Mouse (Mus musculus) embryonic facial prominence, embryonic 13.5 days (tissue): ENCODE data around the gene Plk2. TPM values are rescaled to one million over a fixed set of nuclear protein-coding genes. Genes with fewer than 3 reads are reported as not detected.
"Not testable (repeated sequence)": the region's sequence is repeated elsewhere in the genome, so short reads cannot be mapped to it uniquely, and the experiment has no call there.

ENCODE experiments used
- ATAC-seq: fragments of 200-750 bp; cut with Nextera tagmentation; 2 replicates; pipeline ENCODE4 v1.8.0; 2017; ENCODE audit warnings: low read depth; ENCODE audit not compliant: insufficient number of reproducible peaks, insufficient read depth, low FRiP score, low TSS enrichment
- H3K27ac ChIP-seq: fragments of 300-500 bp; sonication (generic); 2 replicates; pipeline ENCODE4 v1.5.1; 2015; ENCODE audit warnings: moderate library complexity, mild to moderate bottlenecking, inconsistent platforms
- H3K27me3 ChIP-seq: fragments of 300-500 bp; sonication (generic); 2 replicates; pipeline ENCODE4 v1.6.1; 2015; ENCODE audit warnings: mild to moderate bottlenecking, inconsistent platforms
- H3K36me3 ChIP-seq: fragments of 300-500 bp; sonication (generic); 2 replicates; pipeline ENCODE4 v1.6.1; 2015; ENCODE audit warnings: mild to moderate bottlenecking, inconsistent platforms
- H3K4me1 ChIP-seq: fragments of 300-500 bp; sonication (generic); 2 replicates; pipeline ENCODE4 v1.6.1; 2015; ENCODE audit warnings: inconsistent platforms
- H3K4me2 ChIP-seq: fragments of 300-500 bp; sonication (generic); 2 replicates; pipeline ENCODE4 v1.6.1; 2015; ENCODE audit warnings: moderate library complexity, mild to moderate bottlenecking, inconsistent platforms
- H3K4me3 ChIP-seq: fragments of 300-500 bp; sonication (generic); 2 replicates; pipeline ENCODE4 v1.5.1; 2015; ENCODE audit warnings: mild to moderate bottlenecking, inconsistent platforms
- H3K9ac ChIP-seq: fragments of 300-500 bp; sonication (generic); 2 replicates; pipeline ENCODE4 v1.6.1; 2015; ENCODE audit warnings: mild to moderate bottlenecking, inconsistent platforms
- H3K9me3 ChIP-seq: fragments of 300-500 bp; sonication (generic); 2 replicates; pipeline ENCODE4 v1.6.1; 2016; ENCODE audit warnings: inconsistent platforms
- WGBS: fragments of 180-500 bp; shearing (Covaris S2); methylation state at CpG from one replicate; pipeline ENCODE4 v1.1.7; 2015; ENCODE audit warnings: mixed read lengths; 5-methylcytosine and 5-hydroxymethylcytosine counted together
- polyA plus RNA-seq: library from polyadenylated mRNA; unstranded; fragments of >200 nt; fragmentation: Nextera tagmentation; extraction: Ambion mirVana; gene quantifications from 2 replicates; pipeline ENCODE4 v1.2.1, GENCODE M21; 2015

The Plk2 gene
- polyA plus RNA-seq, result 196 and 213 TPM in 2 replicates

DNA sequence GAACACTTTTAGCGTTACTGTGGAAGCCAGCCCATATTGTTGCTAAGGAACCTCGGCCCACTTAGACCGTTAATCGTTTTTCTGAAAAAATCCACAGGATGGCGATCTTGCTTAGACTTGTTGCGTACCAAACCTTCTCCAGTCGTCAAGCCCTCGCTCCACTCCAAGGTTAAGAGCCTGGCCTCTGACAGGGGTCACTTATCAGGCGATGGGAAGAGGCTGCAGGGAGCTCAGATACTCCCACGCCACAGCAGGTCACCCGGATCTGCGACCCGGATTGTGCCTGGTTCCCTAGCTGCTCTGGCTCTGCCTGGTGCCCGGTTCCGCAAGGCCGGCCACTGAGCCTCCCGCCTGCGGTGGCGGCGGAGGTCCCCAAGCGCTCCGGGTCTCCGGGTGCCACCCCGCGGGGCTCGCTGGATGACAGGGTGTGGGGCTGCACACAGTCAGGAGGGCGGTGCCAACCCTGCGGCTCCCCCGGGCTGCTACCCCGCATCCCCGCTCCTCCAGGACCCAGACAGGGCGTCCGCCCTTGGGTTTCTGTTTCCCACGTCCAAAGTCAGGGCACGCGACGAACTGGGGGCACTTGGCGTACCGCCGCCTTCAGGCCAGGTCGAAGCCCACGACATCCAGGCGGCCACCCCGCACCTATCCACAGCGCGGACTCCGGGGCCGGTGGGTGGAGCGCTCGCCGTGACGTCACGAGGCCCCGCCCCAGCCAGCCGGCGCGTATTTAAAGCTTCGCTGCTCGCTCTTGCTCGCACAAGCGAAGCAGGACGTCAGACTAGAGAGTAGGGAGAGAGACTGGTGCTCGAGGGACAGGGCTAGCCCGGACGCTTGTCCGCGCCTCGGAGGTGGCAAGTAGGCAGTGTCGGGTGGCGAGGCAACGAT lies at the start of gene Plk2:
Plk2 (plus strand) TSS at position 756 of the 888 bp plus-strand sequence.
- peaks cover 21% of the 10 kb centered on the region for H3K36me3 ChIP-seq
- H3K27ac ChIP-seq, result peak within 1 kb of the TSS; percentile 89
- H3K4me1 ChIP-seq, result peaks cover 24% of the 10 kb centered on the region
- H3K9ac ChIP-seq, result peak within 1 kb of the TSS; percentile 93
- peak within 1 kb of the TSS; percentile 83 for H3K4me3 ChIP-seq
- WGBS, result under 1% methylated on average over 69 of the region's 71 CpGs
- H3K9me3 ChIP-seq, result peaks cover 5% of the 10 kb centered on the region; the same call in 1 of the 2 replicates
- H3K27me3 ChIP-seq, result no peaks in the 10 kb centered on the region
- peak; percentile 95 for ATAC-seq
- H3K4me2 ChIP-seq, result peak within 1 kb of the TSS; percentile 96

DNA sequence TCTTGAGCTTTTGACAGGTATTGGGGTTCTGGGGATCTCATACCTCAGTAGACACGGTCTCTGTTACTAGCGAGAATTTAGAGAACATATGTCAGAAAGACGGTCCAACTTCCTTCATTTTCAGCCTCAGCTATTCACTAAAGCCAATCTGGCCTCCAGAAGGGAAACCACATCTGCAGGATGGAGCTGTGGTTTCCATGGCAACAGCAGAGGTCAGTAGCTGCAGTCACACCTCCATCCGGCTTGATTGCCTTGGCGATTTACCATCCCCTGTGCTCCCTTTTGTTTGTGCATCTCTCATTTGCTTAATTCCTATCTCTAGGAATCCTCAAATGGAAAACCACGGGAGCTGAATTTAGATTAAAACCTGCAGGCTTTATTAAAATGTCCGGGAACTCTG lies 48.1 kb upstream of the Plk2 start:
- Histone ChIP-seq H3K4me3 (no peak overlapping the region), H3K36me3 (no peaks in the 10 kb centered on the region), H3K4me1 (no peaks in the 10 kb centered on the region; the same call in 1 of the 2 replicates), H3K9ac (no peak overlapping the region), H3K4me2 (no peak overlapping the region), H3K27me3 (no peaks in the 10 kb centered on the region), H3K27ac (no peak overlapping the region), H3K9me3 (no peaks in the 10 kb centered on the region)
- no peak for ATAC-seq
- 38% methylated on average over 7 of the region's 7 CpGs for WGBS

DNA sequence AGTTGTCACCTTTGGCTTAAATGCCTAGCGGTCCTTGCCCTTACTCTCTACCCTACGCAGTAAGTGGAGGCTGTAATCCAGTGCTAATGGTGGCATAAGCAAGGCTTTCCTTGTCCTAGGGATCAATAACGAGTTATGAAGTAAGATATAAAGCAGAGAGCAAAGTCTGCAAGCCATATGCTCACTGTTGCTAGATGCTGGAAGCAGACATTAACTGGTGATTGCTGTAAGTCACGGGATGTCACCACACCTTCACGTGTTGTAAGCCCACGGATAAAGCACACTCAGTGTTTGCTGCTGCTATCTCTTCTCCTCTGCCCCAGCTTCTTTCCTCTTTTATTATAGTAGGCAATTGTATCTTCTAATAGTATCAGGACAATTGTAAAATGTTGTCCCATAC lies 43.8 kb upstream of the Plk2 start:
- Histone ChIP-seq H3K9ac (no peak overlapping the region), H3K4me3 (no peak overlapping the region), H3K36me3 (no peaks in the 10 kb centered on the region), H3K27me3 (no peaks in the 10 kb centered on the region), H3K4me2 (no peak overlapping the region), H3K27ac (no peak overlapping the region), H3K4me1 (no peaks in the 10 kb centered on the region; the same call in 1 of the 2 replicates), H3K9me3 (no peaks in the 10 kb centered on the region)
- WGBS, result 88% methylated on average over 6 of the region's 6 CpGs
- ATAC-seq, result no peak

DNA sequence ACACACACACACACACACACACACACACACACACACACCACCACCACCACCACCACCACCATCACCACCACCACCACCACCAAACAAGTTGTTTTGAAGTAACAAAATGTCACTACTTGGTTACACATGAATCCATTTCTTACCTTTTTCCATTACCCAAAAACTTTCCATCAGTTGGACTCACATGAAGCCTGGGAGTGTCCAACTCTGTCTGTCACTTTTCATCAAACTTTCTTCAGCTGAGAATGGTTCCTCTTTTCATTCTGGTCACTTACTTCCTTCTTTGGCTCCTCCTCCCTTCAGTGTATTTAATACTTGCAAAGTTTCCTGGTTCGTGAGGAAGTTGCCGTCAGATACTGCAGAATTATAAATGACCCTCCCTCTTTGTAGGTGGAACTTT lies 37.9 kb upstream of the Plk2 start, which contains the start of gene Gapt:
Gapt (minus strand) TSS at position 259 of the 400 bp plus-strand sequence.
- ATAC-seq, result no peak
- no peaks in the 10 kb centered on the region for H3K27me3 ChIP-seq
- no peaks in the 10 kb centered on the region for H3K36me3 ChIP-seq
- 89% methylated on average over 2 of the region's 2 CpGs for WGBS
- no peak within 1 kb of the TSS for H3K27ac ChIP-seq
- H3K4me1 ChIP-seq, result no peaks in the 10 kb centered on the region
- H3K4me3 ChIP-seq, result no peak within 1 kb of the TSS
- H3K9ac ChIP-seq, result no peak within 1 kb of the TSS
- no peaks in the 10 kb centered on the region for H3K9me3 ChIP-seq
- no peak within 1 kb of the TSS for H3K4me2 ChIP-seq

DNA sequence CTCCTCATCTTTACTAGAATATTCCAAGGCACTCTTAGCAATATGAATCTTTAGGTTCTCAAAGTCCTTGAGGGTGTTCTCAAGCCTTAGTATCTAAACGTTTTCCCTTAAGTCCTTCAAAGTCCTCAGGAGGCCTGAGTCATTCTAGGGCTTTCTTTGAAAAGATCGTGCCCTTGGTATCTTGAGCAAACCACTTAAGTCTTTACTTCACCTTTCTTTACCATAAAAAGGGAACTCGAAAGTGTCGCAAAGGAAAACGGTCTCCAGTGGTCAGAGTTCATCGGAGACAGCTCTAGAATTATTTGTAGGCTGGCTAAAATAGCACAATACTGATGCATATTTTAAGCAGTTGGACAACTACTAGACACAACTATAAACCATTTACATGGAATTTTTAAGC lies 31.1 kb upstream of the Plk2 start:
- no peaks in the 10 kb centered on the region for H3K27me3 ChIP-seq

DNA sequence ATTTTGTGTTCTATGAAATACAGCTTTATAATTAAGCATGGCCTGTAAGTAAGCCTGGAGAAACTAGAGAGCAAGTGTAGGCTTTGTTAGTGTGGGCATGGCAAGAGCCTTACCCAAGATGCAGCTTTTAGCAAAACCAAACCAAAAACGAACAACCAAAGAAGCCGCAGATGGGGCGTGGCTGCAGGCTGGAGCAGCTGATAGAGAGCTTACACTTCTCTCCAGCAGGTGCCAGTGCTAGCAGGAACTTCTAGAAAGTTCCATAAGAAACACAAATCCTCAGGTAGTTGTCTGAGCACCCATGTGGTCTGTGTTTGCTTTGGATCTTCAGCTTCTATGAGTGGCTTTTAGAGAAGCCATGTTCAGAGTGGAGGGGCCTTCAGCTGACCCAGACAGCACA lies 28.4 kb upstream of the Plk2 start:
- Histone ChIP-seq H3K9ac (no peak overlapping the region), H3K4me3 (no peak overlapping the region), H3K36me3 (no peaks in the 10 kb centered on the region), H3K4me1 (no peaks in the 10 kb centered on the region), H3K27ac (no peak overlapping the region), H3K27me3 (no peaks in the 10 kb centered on the region), H3K9me3 (no peaks in the 10 kb centered on the region), H3K4me2 (no peak overlapping the region)
- no peak for ATAC-seq
- 89% methylated on average over 3 of the region's 3 CpGs for WGBS

More for the DNA sequence above, 31.1 kb upstream of the Plk2 start:
- ATAC-seq, result no peak
- H3K4me2 ChIP-seq, result no peak overlapping the region
- no peaks in the 10 kb centered on the region for H3K36me3 ChIP-seq
- H3K9ac ChIP-seq, result no peak overlapping the region
- H3K4me3 ChIP-seq, result no peak overlapping the region
- 85% methylated on average over 6 of the region's 6 CpGs for WGBS
- no peaks in the 10 kb centered on the region for H3K9me3 ChIP-seq
- H3K27ac ChIP-seq, result no peak overlapping the region
- no peaks in the 10 kb centered on the region for H3K4me1 ChIP-seq

DNA sequence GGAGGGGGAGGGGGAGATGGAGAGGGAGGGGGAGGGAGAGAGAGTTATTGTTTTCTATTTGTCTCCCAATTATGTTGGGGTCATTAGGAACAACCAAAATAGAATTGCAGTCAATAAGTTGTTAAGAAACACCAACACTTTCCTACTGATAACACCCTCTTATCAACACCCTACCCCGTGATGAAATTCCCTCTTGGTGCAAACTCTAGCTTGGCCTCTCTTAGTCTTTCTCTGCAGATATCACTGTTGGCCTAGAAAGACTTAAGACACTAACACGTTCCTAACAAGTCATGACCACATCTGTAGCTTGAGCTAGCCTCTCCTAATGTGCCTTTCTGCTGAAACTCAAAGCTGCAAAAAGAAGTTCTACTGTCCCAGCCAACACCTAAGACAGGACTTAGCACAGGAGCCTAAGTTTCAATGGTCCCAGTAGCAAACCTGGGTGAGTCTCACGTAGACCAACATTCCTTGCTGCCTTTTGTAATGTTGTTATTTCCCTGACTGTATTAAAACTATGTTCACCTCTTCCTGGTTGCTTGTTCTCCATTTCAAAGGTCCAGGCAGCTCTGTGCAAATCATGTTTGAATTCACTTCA lies 26.8 kb upstream of the Plk2 start:
- Histone ChIP-seq H3K4me1 (no peaks in the 10 kb centered on the region), H3K4me2 (no peak overlapping the region), H3K9ac (no peak overlapping the region), H3K9me3 (no peaks in the 10 kb centered on the region), H3K27me3 (no peaks in the 10 kb centered on the region), H3K4me3 (no peak overlapping the region), H3K27ac (no peak overlapping the region), H3K36me3 (no peaks in the 10 kb centered on the region)
- no peak for ATAC-seq
- 88% methylated on average over 3 of the region's 3 CpGs for WGBS

DNA sequence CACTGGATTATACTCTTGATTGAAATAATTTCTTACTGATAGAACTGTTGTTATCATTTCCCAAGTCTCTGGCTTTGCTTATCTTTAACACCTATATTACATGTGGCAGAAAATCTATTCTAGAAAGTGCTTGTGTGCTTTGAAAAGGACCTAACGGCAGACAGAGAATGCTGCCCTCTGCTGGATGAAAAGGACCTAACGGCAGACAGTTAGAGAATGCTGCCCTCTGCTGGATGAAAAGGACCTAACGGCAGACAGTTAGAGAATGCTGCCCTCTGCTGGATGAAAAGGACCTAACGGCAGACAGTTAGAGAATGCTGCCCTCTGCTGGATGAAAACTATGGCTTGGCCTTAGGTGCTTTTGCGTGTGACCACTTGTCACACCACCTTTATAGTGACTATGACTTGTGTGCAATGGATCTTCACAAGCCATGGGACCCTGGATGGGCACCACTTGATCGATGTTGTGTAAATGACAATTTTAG lies 26.2 kb upstream of the Plk2 start:
- H3K9ac ChIP-seq, H3K36me3 ChIP-seq, H3K27me3 ChIP-seq, H3K4me2 ChIP-seq, H3K27ac ChIP-seq, H3K4me1 ChIP-seq, ATAC-seq, H3K4me3 ChIP-seq, H3K9me3 ChIP-seq: not testable (repeated sequence)
- WGBS, result 56% methylated on average over 6 of the region's 6 CpGs

DNA sequence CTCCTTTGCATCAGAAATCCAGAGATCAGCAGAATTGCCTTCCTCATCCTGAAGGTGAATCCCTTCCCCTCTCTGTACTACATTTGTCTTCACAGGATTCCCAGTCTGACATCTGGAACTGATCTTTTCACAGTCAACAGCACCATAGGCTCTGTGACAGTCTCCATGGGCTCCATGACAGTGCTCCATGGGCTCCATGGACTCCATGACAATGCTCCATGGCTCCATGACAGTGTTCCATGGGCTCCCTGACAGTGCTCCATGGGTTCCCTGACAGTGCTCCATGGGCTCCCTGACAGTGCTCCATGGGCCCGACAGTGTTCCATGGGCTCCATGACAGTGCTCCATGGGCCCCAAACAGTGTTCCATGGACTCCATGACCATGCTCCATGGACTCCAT lies 25.2 kb upstream of the Plk2 start:
- H3K27ac ChIP-seq, result no peak overlapping the region

DNA sequence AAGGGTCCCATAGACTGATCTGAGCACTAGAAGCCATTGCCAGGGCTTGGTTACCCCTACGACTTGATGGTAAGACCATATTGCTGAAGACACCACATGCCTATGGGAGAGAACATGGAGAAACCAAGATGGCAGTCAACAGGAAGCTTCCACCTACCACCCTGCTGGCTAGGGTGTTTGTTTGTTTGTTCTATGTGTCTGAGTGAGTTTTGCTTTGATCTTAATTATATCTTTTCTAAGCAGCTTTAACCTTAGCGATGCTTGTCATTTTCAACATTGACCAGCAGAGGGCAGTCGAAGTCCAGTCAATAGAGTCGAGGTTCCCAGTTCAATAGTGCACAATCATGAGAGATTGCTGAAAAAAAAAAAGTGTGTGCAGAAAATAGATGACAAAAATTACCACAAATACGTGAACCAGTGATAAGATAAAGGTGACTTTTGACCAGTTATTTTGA lies 12.4 kb upstream of the Plk2 start:
- no peak overlapping the region for H3K4me2 ChIP-seq
- WGBS, result 17% methylated on average over 5 of the region's 5 CpGs
- no peak overlapping the region for H3K9ac ChIP-seq
- no peaks in the 10 kb centered on the region for H3K36me3 ChIP-seq
- no peaks in the 10 kb centered on the region for H3K9me3 ChIP-seq
- no peak overlapping the region for H3K4me3 ChIP-seq
- no peaks in the 10 kb centered on the region for H3K4me1 ChIP-seq
- ATAC-seq, result no peak
- no peaks in the 10 kb centered on the region for H3K27me3 ChIP-seq
- no peak overlapping the region for H3K27ac ChIP-seq

More for the DNA sequence above, 25.2 kb upstream of the Plk2 start:
- H3K4me2 ChIP-seq, result no peak overlapping the region
- no peaks in the 10 kb centered on the region for H3K4me1 ChIP-seq
- no peak overlapping the region for H3K4me3 ChIP-seq
- H3K27me3 ChIP-seq, result no peaks in the 10 kb centered on the region
- no peaks in the 10 kb centered on the region for H3K9me3 ChIP-seq
- WGBS, result 96% methylated on average over 1 of the region's 1 CpGs
- ATAC-seq, result no peak
- H3K9ac ChIP-seq, result no peak overlapping the region
- H3K36me3 ChIP-seq, result no peaks in the 10 kb centered on the region

DNA sequence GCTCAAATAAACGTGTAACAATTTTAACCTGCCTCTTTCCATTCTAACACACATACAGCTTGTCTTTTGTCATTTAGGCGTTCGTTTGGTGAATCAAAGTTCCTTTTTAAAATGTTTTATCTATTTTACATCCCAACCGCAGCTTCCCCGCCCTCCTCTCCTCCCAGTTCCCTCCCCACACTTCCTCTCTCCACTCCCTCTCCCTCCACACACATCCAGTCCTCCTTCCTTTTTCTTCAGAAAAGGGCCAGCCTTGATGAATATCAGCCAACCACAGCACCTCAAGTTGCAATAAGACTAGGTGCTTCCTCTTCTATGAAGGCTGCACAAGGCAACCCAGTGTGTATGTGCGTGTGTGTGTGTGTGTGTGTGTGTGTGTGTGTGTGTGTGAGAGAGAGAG lies 10.3 kb upstream of the Plk2 start:
- no peaks in the 10 kb centered on the region for H3K36me3 ChIP-seq
- H3K4me3 ChIP-seq, result no peak overlapping the region
- WGBS, result 67% methylated on average over 6 of the region's 6 CpGs
- no peaks in the 10 kb centered on the region for H3K4me1 ChIP-seq
- H3K9ac ChIP-seq, result no peak overlapping the region
- H3K9me3 ChIP-seq, result 0 out of 2 replicates have a peak, but pooled peaks cover 2% of the 10 kb centered on the region
- H3K27ac ChIP-seq, result no peak overlapping the region
- ATAC-seq, result no peak
- H3K27me3 ChIP-seq, result no peaks in the 10 kb centered on the region
- H3K4me2 ChIP-seq, result no peak overlapping the region
